Mouse (Mus musculus) forebrain, postnatal 0 days (tissue): ENCODE measurements around the gene Hbb-bh2. TPM values are rescaled to one million over a fixed set of nuclear protein-coding genes. Genes with fewer than 3 reads are reported as not detected.
"Not testable (repeated sequence)": the region's sequence is repeated elsewhere in the genome, so short reads cannot be mapped to it uniquely, and the experiment has no call there.

Experiments
- ATAC-seq: fragments of 200-750 bp; cut with Nextera tagmentation; 2 replicates; pipeline ENCODE4 v1.8.0; 2017; ENCODE audit warnings: mild to moderate bottlenecking, moderate library complexity
- DNase-seq: peaks from one replicate; pipeline ENCODE4 v3.0.0-alpha.2; 2015
- H3K27ac ChIP-seq: fragments of 300-500 bp; sonication (generic); 2 replicates; pipeline ENCODE4 v1.5.1; 2014; ENCODE audit warnings: low read depth, mild to moderate bottlenecking, antibody characterized with exemption, low read length, moderate library complexity, mixed read lengths
- H3K27me3 ChIP-seq: fragments of 300-500 bp; sonication (generic); 2 replicates; pipeline ENCODE4 v1.6.1; 2014; ENCODE audit warnings: mild to moderate bottlenecking, low read length, mixed read lengths; ENCODE audit not compliant: insufficient read depth
- H3K36me3 ChIP-seq: fragments of 300-500 bp; sonication (generic); 2 replicates; pipeline ENCODE4 v1.6.1; 2014; ENCODE audit warnings: mild to moderate bottlenecking, moderate library complexity; ENCODE audit not compliant: insufficient read depth
- H3K4me1 ChIP-seq: fragments of 300-500 bp; sonication (generic); 2 replicates; pipeline ENCODE4 v1.6.1; 2014; ENCODE audit warnings: antibody characterized with exemption; ENCODE audit not compliant: insufficient read depth
- H3K4me2 ChIP-seq: fragments of 300-500 bp; sonication (generic); 2 replicates; pipeline ENCODE4 v1.6.1; 2014; ENCODE audit warnings: low read depth, mild to moderate bottlenecking, moderate library complexity
- H3K4me3 ChIP-seq: fragments of 300-500 bp; sonication (generic); 2 replicates; pipeline ENCODE4 v1.5.1; 2014; ENCODE audit warnings: low read depth, low read length, mixed read lengths
- H3K9ac ChIP-seq: fragments of 300-500 bp; sonication (generic); 2 replicates; pipeline ENCODE4 v1.6.1; 2014; ENCODE audit warnings: mild to moderate bottlenecking
- H3K9me3 ChIP-seq: fragments of 300-500 bp; sonication (generic); 2 replicates; pipeline ENCODE4 v1.6.1; 2016; ENCODE audit warnings: low read length
- CTCF ChIP-seq: sonication (generic); IDR thresholded peaks from 2 replicates; pipeline ENCODE4 v1.5.1; 2016; ENCODE audit warnings: antibody characterized with exemption, control low read depth, low read depth
- WGBS: fragments of 180-500 bp; shearing (Covaris S2); extraction: QIAGEN DNeasy Blood & Tissue Kit; methylation state at CpG from one replicate; pipeline ENCODE4 v1.1.7; 2014; 5-methylcytosine and 5-hydroxymethylcytosine counted together
- polyA plus RNA-seq: library from polyadenylated mRNA; unstranded; fragments of >200 nt; fragmentation: Nextera tagmentation; extraction: Ambion mirVana; gene quantifications from 2 replicates; pipeline ENCODE4 v1.2.1, GENCODE M21; 2015
- total RNA-seq: library from RNA; depleted of rRNA; stranded (reverse); fragments of >200 nt; gene quantifications from 2 replicates; pipeline ENCODE4 v1.2.3, GENCODE M21; 2014

Gene Hbb-bh2
- total and polyA plus RNA-seq, 2 experiments from 2014 or later, result not detected

DNA sequence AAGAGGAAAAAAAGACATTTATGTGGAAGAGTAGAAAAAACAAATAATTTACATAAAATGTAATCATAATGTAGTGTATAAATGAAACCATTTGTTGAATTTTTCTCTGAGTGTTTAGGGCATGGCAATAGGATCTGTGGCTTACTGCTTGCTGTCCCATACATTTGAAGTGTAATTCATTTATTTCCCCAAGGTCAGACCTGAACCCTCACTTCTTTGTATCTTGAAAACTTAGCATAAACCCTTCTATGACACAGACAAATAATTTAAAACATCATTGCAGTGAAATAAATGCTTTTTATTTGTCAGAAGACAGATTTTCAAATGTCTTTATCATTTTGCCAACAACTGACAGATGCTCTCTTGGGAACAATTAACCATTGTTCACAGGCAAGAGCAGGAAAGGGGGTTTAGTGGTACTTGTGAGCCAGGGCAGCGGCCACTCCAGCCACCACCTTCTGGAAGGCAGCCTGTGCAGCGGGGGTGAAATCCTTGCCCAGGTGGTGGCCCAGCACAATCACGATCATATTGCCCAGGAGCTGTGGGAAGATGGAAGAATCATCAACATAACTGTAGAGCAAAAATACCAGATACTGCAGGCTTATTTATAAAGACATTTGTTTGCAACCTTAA is 13.9 kb downstream of the Hbb-bh2 start:
- H3K4me3 ChIP-seq, result no peak overlapping the region
- H3K27me3 ChIP-seq, result no peaks in the 10 kb centered on the region
- H3K4me1 ChIP-seq, result no peaks in the 10 kb centered on the region
- no peak overlapping the region for H3K9ac ChIP-seq
- 64% methylated on average over 3 of the region's 3 CpGs for WGBS
- H3K9me3 ChIP-seq, result no peaks in the 10 kb centered on the region
- H3K27ac ChIP-seq, result no peak overlapping the region
- no peaks in the 10 kb centered on the region for H3K36me3 ChIP-seq
- no peak for DNase-seq
- H3K4me2 ChIP-seq, result no peak overlapping the region
- ATAC-seq, result no peak
- TF ChIP-seq CTCF, result no peak

- H3K9ac ChIP-seq, result no peak overlapping the region
- 91% methylated on average over 3 of the region's 3 CpGs for WGBS
- H3K27ac ChIP-seq, result no peak overlapping the region
- no peaks in the 10 kb centered on the region for H3K4me1 ChIP-seq
- H3K27me3 ChIP-seq, result no peaks in the 10 kb centered on the region
- no peaks in the 10 kb centered on the region for H3K36me3 ChIP-seq
- no peaks in the 10 kb centered on the region for H3K9me3 ChIP-seq
- no peak overlapping the region for H3K4me2 ChIP-seq
- ATAC-seq (no peak), DNase-seq (no peak)
- no peak for TF ChIP-seq CTCF
- H3K4me3 ChIP-seq, result no peak overlapping the region
Observed at GRCm38 (mm10) chr7:103825536-103826254, 14.6 kb downstream of the Hbb-bh2 start.

GRCm38 (mm10) chr7:103824597-103824996 is 15.7 kb downstream of the Hbb-bh2 start:
- Histone ChIP-seq H3K4me3 (no peak overlapping the region), H3K4me1 (no peaks in the 10 kb centered on the region), H3K4me2 (no peak overlapping the region), H3K9ac (no peak overlapping the region), H3K36me3 (no peaks in the 10 kb centered on the region), H3K27me3 (no peaks in the 10 kb centered on the region), H3K9me3 (no peaks in the 10 kb centered on the region), H3K27ac (no peak overlapping the region)
- TF ChIP-seq CTCF, result no peak
- DNase-seq (no peak), ATAC-seq (no peak)
- 74% methylated on average over 2 of the region's 2 CpGs for WGBS

DNA sequence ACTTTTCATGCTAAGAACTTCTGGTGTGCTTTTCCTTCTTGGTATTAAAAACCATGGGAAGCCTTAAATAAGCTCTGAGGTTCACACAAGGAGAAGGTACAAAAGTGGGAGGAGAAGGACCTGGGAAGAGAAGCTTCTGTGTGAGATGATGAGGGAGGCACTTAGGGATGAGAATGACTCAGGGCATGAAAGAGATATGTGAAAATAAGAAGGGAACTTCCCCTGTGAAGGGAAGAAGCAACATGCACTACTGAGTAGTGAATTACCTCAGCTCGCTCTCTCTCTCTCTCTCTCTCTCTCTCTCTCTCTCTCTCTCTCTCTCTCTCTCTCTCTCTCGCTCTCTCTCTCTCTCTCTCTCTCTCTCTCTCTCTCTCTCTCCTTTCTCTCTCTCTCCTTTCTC is 25.2 kb downstream of the Hbb-bh2 start:
- H3K36me3 ChIP-seq, H3K4me3 ChIP-seq, H3K9ac ChIP-seq, H3K27me3 ChIP-seq, H3K4me2 ChIP-seq, H3K4me1 ChIP-seq, ATAC-seq, DNase-seq, H3K9me3 ChIP-seq, H3K27ac ChIP-seq: not testable (repeated sequence)
- 91% methylated on average over 1 of the region's 2 CpGs for WGBS

- no peaks in the 10 kb centered on the region for H3K9me3 ChIP-seq
- no peak for TF ChIP-seq CTCF
- ATAC-seq, result no peak
- H3K4me3 ChIP-seq, result no peak within 1 kb of the TSS
- no peak for DNase-seq
- no peaks in the 10 kb centered on the region for H3K27me3 ChIP-seq
- no peak within 1 kb of the TSS for H3K27ac ChIP-seq
- no peak within 1 kb of the TSS for H3K4me2 ChIP-seq
- H3K36me3 ChIP-seq, result no peaks in the 10 kb centered on the region
- WGBS, result 87% methylated on average over 3 of the region's 3 CpGs
- H3K4me1 ChIP-seq, result no peaks in the 10 kb centered on the region
- no peak within 1 kb of the TSS for H3K9ac ChIP-seq
Observed at GRCm38 (mm10) chr7:103813766-103814165, 26.6 kb downstream of the Hbb-bh2 start, which contains the start of gene Hbb-bt. Gene Hbb-bt, minus strand, starts transcription at chr7:103813996.

DNA sequence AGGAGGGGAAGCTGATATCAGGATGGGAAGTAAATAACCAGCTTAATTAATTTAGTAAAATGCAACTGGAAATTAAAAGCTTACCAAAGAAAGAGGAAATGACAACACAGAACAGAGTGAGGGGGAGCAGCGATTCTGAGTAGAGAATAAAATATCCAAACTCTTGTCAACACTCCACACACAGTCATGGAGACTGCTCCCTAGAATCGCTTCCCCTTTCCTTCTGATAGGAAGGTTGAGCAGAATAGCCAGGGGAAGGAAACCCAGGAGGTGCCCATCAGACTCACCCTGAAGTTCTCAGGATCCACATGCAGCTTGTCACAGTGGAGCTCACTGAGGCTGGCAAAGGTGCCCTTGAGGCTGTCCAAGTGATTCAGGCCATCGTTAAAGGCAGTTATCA is 27.2 kb downstream of the Hbb-bh2 start:
- not testable (repeated sequence) for DNase-seq, H3K27ac ChIP-seq, ATAC-seq, H3K27me3 ChIP-seq, H3K9ac ChIP-seq, H3K4me1 ChIP-seq, H3K4me2 ChIP-seq, H3K4me3 ChIP-seq, H3K9me3 ChIP-seq, H3K36me3 ChIP-seq
- no CpG with 5 or more reads among the region's 3 CpGs for WGBS

- Histone ChIP-seq H3K27me3 (no peaks in the 10 kb centered on the region), H3K9ac (no peak overlapping the region), H3K9me3 (no peaks in the 10 kb centered on the region), H3K4me1 (no peaks in the 10 kb centered on the region), H3K4me2 (no peak overlapping the region), H3K36me3 (no peaks in the 10 kb centered on the region), H3K4me3 (no peak overlapping the region), H3K27ac (no peak overlapping the region)
- WGBS, result 62% methylated on average over 1 of the region's 1 CpGs
- DNase-seq, result no peak
- TF ChIP-seq CTCF, result no peak
- ATAC-seq, result no peak
Observed at GRCm38 (mm10) chr7:103812174-103812573, 28.1 kb downstream of the Hbb-bh2 start.
